In the genomic region with DNA sequence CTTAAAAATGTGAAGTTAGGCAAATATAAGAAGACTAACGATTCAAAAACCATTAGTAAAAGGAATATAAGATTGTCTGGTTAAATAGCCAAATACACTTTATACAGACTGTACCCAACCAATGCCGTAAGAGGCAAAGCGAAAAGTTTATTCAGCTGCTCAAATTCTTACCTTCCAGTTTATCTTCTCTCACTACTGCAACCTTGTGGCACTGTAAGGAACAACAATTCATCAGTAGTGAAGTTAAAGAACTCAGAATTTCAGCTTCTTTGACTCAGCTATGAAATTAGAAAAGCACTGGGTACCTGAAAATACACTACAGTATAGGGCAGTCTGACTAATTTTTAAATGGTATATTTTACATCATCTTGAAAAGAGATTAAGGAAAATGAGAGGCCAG, we compare ENCODE assay signal across 8 mouse cellular contexts. TPM values are rescaled to one million over a fixed set of nuclear protein-coding genes. Genes with fewer than 3 reads are reported as not detected.
A peak's percentile ranks its signal among the peaks of the same experiment; 100 is the strongest.
DNase-seq lines count a peak whose midpoint lies in the region; ATAC-seq lines count a peak whose summit lies in the region.

No protein-coding gene starts in this region.

- no peak for ATAC-seq in CD4-positive, CD25-positive, alpha-beta regulatory T cell, adult 4 months

- peak; percentile 37 for DNase-seq in CD4-positive, CD25-positive, alpha-beta regulatory T cell, adult 2 months (ENCODE audit: low read depth, low spot score)
- peak; percentile 31 for DNase-seq in kidney, postnatal 10 days
- DNase-seq in kidney, adult 18-20 months = no peak
- peak; percentile 63 for DNase-seq in 3T3-L1 (ENCODE audit: low read depth, low spot score)
- DNase-seq in embryo, embryonic 11 days = peak; percentile 54
- DNase-seq in spleen, adult 12 weeks (ENCODE audit: low spot score) = no peak
- no peak for DNase-seq in gastrocnemius, postnatal 10 days

RNA-seq across cellular contexts. Expression of gene Pold3, which starts 13.0 kb away (rescaled TPM):
- polyA plus RNA-seq in CD4-positive, CD25-positive, alpha-beta regulatory T cell, adult 4 months (2017; shearing (Covaris generic)) = 10 to 100 TPM; 37.3 to 46.3 TPM
- total RNA-seq in gastrocnemius, postnatal 10 days (2021) = 10 to 100 TPM in 1 of 2 experiments, 1 to 10 TPM in 1; 8.8 to 14.2 TPM

RNA-seq across cellular contexts. Expression of gene Lipt2, which starts 50.7 kb away (rescaled TPM):
- polyA plus RNA-seq in CD4-positive, CD25-positive, alpha-beta regulatory T cell, adult 4 months (2017; shearing (Covaris generic)) = not detected
- total RNA-seq in gastrocnemius, postnatal 10 days (2021) = 1 to 10 TPM; 5.6 to 6.3 TPM

Comparison
In these comparisons a context has a peak if more than half of its experiments do, and no peak if none do; other contexts are left out.
1. DNase-seq: peak in CD4-positive, CD25-positive, alpha-beta regulatory T cell, adult 2 months (single experiment), kidney, postnatal 10 days (single experiment), 3T3-L1 (single experiment) and embryo, embryonic 11 days (single experiment); none in kidney, adult 18-20 months (single experiment), spleen, adult 12 weeks (single experiment) and gastrocnemius, postnatal 10 days (single experiment).